Mouse (Mus musculus) retina, adult 2 months (tissue): ENCODE results near the gene Irf5.

Source experiments
- DNase-seq: peaks from one replicate; pipeline ENCODE4 v3.0.0-alpha.2; 2012; ENCODE audit warnings: low read depth, low spot score

The Irf5 gene

DNA sequence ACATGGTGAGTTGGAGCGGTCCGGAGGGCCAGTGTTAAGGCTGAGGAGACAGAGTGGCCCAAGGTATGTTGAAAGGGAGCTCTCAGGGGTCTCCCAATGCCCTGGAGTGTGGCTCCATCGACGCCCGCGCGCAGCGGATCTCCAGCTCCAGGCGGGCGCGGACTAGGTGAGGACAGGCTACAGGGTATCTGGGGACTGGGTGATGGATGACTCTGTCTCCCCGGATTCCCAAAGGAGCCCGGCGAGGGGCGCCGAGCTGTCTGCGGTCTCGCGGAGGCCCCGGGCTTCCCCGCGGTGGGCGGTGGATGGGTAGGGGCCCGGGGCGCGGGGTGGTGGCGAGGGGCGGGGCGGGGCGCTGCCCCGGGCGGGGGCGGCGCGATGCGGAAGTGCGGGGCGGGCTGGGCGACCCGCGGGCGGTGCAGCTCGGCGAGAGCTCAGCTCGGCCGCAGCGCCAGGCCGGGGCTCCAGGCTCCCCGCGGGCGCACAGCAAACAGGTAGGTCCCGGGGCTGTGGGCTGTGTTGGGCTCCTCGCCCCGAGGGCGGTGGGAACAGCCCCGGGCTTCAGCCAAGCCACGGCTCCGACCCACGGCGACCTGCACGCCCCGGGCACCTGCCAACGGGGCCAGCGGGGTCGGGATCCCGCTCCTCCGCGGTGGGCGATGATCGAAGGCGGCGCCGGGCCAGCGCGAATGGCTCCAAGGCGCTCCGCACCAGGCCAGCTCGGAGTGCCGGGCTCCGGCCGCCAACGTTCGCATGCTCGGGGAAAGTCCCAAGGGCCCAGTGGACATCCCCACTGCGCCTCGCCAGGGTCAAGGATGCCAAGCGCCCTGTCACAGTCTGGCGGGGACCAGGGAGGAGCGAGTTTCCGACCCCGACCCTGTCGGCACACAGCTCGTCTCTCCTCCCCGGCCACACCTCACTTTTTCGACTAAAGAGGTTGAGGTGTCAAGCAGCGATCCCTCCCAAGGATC, at the start of gene Irf5:
TSS of gene Irf5 (plus strand) at position 345 of the 971 bp plus-strand sequence.
- no peak for DNase-seq

DNA sequence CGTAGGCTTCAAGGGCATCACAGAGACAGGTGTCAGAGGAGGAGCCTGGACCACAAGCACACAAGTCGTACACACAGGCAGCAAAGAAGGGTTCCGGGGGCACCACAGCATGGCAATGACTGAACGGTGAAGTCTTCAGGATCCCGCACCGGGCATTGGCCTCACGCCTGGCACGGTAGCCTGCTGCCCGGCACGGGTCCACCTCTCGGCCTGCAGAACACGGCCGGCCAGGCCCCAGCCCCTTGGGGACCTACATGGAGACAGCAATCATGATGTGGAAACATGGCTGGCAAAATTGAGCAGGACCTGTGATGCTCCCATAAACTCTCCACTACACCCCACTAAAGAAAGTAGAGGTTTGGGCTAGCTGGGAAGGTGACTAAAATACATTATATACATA, 43.7 kb upstream of the Irf5 start:
- no peak for DNase-seq

DNA sequence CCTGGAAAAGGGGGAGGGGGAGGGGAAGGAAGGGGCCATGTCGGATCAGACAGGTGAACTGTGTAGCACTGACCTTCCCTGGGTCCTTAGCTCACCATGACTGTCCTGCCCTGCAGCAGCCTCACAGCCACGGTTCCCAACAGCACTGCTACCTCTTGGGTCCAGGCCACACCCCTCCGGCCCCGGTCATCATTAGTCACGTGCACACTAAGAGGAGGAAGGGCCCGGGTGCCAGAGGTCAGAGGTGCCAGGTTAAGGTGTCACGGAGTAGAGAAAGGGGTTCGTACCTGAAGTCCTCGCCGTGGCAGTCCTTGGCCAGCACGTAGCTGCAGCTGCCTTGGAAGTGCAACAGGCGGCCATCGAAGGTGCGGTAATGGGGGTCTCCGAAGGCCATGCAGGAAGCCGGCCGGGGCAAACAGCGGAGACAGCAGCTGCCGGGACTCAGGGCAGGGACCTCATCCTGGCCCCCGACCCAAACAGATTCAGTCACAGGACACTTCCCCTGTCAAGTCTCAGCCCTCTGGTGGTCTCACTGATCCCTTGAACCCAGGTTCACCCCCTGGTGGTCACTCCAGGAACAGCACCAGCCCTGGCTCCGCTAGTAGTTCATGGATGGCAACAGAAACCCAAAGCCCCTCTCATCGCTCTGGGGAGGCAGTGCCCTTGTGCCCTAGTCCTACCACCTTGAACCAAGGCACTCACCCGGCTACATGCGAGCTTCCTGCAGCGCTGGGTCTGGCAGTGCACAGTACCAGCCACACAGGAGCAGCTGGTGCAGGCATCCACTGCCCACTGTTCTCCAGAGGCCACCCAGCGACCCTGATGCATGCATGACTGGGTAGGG, 41.5 kb upstream of the Irf5 start:
- DNase-seq = no peak

DNA sequence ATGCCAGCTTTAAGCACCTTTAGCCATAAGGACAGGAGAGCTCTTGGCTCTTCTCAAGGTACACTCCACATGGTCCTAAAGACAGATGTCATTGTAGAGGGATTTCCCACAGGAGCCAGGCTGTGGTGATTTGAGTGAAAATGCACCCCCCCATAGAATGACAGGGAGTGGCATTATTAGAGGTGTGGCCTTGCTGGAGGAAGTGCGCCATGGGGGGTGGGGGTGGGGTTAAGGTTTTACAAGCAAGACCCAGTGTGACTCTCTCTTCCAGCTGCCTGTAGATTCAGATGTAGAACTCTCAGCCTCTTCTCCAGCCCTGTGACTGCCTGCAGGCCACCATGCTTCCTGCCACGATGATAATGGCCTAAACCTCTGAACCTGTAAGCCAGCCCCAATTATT, 40.5 kb upstream of the Irf5 start:
- no peak for DNase-seq

DNA sequence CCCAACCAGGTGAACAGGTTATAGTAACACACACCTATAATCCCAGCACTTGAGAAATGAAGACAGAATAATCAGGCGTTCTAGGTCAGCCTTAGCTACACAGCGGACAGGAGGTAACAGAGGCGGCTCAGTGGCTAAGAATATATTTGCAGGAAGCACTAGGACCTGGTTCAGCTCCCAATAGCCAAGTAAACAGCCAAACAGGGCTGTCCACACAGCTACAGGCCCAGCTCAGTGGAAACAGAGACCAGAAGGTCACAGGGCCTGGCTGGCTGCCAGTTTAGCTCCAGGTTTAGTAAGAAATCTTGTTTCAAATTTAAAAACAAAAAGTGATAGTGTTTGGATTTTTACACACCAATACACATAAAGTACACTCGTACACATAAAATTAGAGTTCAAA, 32.3 kb upstream of the Irf5 start:
- no peak for DNase-seq

DNA sequence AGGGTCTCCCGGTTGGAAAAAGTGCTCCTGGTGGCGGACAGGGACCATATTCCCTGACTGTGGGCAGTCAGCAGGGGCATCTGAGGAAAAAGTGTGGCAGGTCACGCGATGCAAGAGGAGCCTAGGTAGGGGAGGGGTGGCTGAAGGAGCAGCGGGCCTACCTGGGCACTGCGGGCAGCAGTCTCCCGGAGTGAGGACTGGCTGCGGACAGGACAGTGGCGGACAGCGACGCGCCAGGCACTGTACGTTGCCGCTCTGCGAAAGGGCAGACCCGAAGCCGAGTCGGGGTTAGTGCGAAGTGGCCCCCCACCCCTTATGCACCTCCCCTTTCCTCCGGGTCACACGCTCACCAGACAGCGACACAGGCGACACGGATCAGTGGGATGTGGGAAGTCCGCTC, 30.2 kb upstream of the Irf5 start:
- DNase-seq = no peak

DNA sequence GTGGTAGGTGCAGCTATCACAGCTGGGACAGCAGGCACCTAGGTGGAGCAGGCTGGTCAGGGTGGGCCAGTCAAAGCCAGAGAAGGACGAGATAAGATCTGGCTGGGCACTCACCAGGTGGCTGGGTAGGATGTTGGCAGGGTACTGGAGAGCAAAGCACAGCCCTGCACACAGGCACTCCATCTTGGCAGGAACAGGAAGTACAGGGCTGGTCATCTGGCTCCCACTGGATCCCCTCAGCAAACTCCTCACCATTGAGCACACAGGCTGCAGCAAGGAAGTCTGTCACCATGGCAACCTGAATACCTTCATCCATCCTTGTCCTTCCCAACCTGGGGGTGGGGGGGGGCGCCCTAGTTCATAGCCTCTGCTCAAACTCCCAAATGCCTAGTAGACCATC, 28.6 kb upstream of the Irf5 start:
- no peak for DNase-seq

DNA sequence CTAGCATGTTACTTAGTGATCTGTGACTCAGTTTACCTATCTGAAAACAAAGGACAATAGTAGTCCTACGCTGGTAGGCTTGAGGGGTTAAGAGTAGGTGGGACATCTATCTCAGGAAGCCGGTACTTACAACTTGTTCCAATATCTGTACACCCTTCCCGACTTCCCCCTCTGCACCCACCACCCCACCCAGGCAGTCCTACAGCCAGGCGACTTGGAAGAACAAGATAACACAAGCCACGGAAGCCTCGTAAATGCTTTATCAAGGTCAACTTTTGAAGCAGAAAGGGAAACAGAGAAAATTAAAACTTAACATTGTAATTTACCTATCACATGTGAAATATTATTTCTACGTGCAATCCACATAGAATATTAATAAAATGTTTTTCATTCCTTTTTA, 26.2 kb upstream of the Irf5 start:
- DNase-seq = no peak

DNA sequence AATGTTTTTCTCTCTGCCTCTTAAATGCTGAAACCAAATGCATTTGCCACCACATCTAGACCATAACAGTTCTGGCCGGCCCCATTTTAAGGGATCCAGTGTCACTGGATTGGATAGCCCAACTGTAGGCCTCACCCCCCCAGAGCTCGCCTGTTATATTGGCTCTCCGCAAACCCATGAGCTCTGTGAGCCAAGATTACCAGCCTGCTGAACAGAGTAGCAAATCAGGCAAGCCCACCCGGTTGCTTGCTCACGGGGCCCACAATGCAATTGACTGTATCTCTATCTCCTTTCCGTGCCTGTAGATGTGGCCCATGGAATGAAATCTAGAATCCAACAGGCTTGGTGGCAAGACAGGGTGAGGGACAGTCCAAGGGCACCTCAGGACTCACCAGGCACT, 25.6 kb upstream of the Irf5 start:
- no peak for DNase-seq

DNA sequence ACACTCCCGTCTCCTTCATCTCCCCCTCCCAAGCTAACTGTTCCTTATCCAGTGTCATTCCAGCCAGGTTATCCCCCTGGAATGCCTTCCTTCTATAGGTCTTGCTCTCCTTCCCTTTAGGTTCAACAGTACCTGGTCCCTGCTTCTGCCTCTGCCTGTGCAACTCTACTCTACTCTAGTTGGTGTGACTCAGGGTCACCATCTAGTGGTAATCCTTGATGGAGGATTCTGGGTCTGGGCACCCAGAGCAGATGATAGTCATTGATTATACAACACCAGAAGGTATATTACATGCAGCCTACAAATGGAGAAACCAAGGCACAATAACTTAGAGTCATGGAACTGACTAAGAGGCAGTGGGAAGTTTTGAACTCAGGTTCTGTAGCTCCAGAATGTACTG, 24.8 kb upstream of the Irf5 start:
- DNase-seq = no peak

DNA sequence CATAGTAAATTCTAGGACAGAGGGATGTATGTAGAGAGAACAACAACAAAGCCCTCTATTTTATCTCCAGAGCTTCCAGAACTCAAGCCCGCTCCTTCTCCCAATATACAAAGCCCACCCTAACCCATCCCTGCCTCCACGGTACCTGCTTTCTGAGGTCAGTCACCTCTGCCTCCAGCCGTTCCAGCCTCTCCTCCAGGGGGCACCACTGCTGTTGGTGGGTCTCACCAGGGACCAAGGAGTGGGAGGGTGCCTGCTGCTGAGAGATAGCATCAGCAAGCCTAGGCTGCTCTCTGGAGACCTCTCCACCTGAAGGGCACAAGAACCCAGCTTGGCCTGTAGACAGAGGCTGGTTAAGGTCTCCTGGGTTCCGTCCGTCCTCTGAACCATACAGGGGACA, 20.9 kb upstream of the Irf5 start:
- DNase-seq = no peak

DNA sequence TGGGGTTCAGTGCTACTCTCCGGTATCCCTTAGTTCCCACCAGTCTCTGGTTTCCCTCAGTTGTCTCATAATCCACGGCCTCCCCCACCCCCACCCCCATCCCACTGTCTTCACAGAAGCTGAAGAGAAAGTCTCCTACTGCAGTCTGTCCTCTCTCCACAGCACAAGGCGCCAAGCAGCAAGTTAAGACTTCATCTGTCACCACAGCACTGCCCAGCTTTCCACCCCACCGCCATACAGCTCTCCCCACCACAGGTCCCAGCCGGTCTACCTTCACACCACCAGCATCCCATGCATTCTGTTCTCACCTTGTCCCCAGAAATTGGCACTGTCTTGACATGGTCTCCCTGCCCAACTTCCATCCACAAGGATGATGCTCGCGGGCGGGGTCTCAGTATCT, 19.6 kb upstream of the Irf5 start:
- DNase-seq = no peak

DNA sequence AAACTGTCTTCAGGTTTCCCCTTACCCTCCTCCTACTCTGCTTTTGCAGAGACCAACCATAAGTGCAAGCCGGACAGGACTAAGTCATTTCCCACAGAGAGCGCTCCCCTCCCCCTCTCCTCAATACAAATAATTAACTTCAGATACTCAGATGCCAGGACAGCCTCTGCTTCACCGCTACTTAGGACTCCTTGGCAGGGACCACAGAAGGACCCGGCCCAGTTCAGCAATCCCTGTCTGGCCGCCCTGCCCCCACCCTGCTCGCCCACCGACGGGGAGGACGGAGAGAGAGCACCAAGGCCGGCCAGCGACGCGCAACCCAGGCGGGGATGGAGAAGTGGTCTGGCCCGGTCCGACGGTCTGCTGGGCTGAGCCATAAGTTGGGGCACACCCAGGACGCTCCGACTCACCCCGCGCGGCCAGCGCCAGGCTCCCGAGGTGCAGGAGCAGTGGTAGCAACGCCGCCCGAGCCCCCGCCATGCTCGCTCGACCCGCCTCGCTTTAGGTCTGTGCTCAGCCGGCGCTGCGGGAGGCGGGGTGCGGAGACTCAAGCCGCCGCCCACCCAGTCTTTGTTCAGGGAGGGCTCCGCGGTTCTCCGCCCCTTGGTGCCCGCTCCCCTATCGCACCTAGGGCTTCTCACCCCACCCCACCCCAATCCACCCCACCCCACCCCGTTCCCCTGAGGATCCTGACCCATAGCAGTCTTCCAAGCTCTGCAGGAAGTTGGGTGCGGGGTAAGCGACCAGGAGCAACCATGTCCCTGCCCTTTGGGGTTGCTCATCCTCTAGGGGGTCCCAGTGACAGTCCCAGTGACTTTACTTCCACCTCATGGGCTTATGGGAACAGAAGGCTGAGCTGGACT, 18.7 kb upstream of the Irf5 start, which contains the start of gene Kcp:
TSS of gene Kcp (minus strand) at position 506 of the 863 bp plus-strand sequence.
- DNase-seq = no peak

DNA sequence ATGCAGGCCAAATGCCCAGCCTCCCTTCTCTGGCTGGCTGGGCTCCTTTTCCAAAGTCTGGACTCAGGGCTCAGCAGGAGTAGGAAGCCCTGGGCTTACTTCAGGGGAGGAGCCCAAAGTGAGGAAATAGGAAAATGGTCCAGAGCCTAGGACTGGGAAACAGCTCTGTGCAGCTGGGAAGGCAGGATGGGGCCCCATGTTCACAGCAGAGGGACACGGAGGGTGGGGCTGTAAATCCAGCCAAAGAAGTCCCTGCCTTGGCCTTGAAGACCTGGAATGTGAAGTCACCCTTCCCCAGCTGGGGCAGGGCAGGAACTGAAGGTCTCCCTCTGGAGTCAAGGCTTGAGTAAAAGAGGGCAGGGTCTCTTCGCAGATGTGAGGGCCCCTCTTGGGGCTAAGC, 17.3 kb upstream of the Irf5 start:
- no peak for DNase-seq

DNA sequence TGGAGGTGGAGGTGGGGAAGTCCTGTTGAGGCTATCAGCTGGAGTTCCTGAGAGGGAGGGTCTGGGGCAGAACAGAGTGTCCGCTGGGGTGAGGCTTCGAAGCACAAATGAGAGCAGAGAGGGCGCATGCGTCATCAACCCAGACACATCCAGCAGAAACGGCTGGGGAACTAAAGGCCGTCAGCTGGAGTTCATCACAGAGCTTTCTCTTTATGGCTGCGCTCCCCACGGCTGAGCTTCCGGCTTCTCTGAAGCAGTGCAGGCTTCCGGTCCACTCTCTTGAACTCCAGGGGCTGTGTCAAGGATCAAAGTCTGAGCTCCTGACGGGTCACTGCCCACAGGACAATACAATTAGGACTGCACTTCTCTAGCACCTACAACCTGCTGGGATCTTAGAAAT, 13.1 kb upstream of the Irf5 start:
- DNase-seq = no peak

DNA sequence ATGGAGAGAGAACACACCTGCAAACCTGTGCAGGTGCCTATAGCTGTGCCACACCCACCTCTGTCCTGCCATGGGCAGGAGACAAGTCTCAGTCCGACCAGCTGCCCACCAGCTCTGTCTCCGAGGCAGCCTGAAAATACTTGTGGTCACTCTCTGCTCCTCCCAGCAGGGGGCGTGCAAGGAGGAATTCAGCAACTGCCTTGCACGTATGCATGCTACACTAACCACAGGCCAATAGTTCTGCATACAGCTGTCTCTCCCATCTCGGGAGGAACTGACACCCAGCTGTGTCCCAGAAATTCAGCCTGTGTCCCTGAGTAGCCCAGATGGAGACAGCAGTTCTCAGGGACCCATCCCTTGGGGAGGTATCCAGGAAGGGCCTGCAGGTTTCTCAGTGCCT, 9.3 kb upstream of the Irf5 start:
- no peak for DNase-seq

DNA sequence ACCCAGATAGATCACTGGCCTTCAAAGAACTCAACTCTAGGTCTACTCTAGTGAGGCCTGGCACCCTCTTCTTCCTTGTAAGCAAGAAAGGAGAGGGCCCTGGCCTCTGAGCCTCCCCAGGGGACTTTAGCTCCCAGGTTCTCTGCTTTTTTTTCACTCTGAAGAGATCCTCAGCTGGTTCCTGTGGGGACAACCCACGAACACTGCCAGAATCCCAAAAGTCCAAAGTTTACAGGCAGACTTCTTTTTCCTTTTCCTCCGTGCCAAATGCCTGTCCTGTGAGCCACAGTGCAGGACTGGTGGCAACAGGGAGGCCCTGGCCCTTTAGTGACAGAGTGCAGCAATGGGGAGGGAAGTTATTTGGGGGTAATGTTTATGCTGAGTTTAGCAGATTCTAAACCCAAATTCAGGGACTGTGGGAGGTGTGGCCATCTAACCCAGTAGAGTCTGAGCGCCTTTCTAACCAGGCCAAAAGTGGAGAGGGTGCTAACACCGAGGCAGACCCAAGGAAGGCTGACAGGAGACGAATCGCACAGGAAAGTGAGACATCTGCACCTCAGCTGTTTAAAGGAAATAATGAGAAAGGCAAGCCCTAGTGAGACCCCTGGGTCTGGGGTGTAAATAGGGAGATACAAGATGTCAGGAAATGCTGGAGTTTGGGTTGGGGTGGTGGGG, 3.7 kb upstream of the Irf5 start:
- DNase-seq = no peak

DNA sequence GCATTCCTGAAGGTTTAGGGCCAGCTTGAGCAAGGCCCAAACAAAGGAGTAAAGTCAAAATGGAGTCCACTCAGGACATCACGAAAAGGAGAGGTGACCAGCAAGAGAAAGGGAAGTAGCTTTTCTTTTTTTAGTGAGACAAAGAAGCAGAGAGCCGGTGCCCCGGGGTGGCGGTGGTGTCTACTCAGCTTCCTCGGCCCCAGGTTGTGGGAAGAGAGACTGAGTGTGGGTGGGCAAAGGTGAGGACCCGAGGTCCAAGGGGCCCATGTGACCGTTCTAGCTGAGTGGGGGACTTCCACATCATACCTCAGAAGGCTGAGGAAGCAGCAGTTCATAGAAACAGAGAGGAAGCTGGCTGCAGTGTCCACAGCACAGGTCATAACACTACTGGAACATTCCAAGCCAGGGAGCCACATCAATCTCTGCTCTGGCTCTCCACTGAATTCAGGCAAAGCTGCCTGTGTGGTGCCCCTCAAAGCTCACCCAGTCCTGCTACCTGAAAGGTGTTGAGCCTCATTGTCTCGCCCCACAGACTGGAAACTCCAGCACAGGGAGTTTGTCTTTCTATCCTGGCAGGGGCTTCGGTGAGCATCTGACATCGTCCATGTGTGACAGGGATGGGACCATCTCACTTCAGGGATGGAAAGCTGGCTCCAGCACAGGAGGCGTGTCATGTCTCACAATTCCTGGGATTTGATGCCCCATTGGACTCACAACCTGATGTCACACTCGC, 3.0 kb upstream of the Irf5 start:
- no peak for DNase-seq

DNA sequence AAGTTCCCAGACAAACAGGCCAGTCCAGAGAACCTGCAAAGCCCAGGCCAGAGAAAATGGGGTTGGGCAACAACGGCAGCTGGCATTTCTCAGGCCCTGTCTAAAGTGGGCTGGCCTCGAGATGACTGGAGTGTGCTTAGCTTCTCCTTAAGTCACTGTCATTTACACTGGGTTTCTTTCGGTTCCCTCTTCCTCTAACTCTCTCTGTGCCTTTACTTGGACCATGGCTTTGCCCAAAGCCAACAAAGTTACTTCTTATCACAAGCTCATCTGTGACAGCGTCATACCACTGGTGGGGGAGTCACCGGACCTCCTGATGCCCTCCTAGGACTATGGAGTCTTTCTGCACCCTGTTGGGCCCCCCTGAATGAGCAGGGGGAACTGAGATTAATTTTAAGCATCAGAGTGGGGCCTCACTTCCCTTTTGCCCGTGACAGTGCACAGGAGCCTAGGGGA, 2.4 kb upstream of the Irf5 start:
- no peak for DNase-seq

DNA sequence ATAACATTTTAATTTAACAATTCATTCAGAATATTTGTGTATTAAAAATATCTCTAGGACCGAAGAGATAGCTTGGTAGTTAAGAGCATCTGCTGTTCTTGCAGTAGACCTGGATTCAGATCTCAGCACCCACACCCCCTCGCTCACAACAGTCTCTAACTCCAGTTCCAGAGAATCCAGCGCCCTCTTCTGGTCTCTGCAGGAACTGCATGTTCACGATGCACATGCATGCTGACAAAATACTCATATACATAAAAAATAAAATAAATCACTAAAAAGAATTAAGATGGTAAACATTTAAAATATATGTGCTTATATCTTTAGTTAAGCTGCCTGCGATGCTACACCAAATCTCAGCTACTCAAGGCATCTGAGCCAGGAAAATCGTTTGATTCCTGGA, 1.2 kb upstream of the Irf5 start:
- DNase-seq = no peak
